Mouse (Mus musculus) neural tube, embryonic 11.5 days (tissue): ENCODE results near the gene Jagn1. TPM values are rescaled to one million over a fixed set of nuclear protein-coding genes. Genes with fewer than 3 reads are reported as not detected.
A peak's percentile ranks its signal among the peaks of the same experiment; 100 is the strongest.

Experiments
- ATAC-seq: fragments of 200-750 bp; cut with Nextera tagmentation; 2 replicates; pipeline ENCODE4 v1.8.0; 2017; ENCODE audit warnings: moderate number of reproducible peaks, mild to moderate bottlenecking, moderate TSS enrichment, moderate library complexity; ENCODE audit not compliant: insufficient read depth, low FRiP score, low TSS enrichment
- DNase-seq: peaks from one replicate; pipeline ENCODE4 v3.0.0-alpha.2; 2015; ENCODE audit warnings: low spot score
- H3K27ac ChIP-seq: fragments of 300-500 bp; sonication (generic); 2 replicates; pipeline ENCODE4 v1.5.1; 2014; ENCODE audit warnings: low read depth, mild to moderate bottlenecking, low read length
- H3K27me3 ChIP-seq: fragments of 300-500 bp; sonication (generic); 2 replicates; pipeline ENCODE4 v1.6.1; 2014; ENCODE audit warnings: mild to moderate bottlenecking, low read length, mixed read lengths; ENCODE audit not compliant: control insufficient read depth, insufficient read depth
- H3K36me3 ChIP-seq: fragments of 300-500 bp; sonication (generic); 2 replicates; pipeline ENCODE4 v1.6.1; 2014; ENCODE audit warnings: mild to moderate bottlenecking, low read length, moderate library complexity, mixed read lengths; ENCODE audit not compliant: control insufficient read depth, insufficient read depth
- H3K4me1 ChIP-seq: fragments of 300-500 bp; sonication (generic); 2 replicates; pipeline ENCODE4 v1.6.1; 2014; ENCODE audit warnings: low read length, mixed read lengths; ENCODE audit not compliant: control insufficient read depth, insufficient read depth
- H3K4me2 ChIP-seq: fragments of 300-500 bp; sonication (generic); 2 replicates; pipeline ENCODE4 v1.6.1; 2014; ENCODE audit warnings: low read depth, mild to moderate bottlenecking, moderate library complexity
- H3K4me3 ChIP-seq: fragments of 300-500 bp; sonication (generic); 2 replicates; pipeline ENCODE4 v1.5.1; 2014; ENCODE audit warnings: low read depth, low read length
- H3K9ac ChIP-seq: fragments of 300-500 bp; sonication (generic); 2 replicates; pipeline ENCODE4 v1.6.1; 2014; ENCODE audit warnings: mild to moderate bottlenecking, low read length
- H3K9me3 ChIP-seq: fragments of 300-500 bp; sonication (generic); 2 replicates; pipeline ENCODE4 v1.6.1; 2016; ENCODE audit warnings: low read length; ENCODE audit not compliant: control insufficient read depth
- WGBS: fragments of 180-500 bp; shearing (Covaris S2); extraction: QIAGEN DNeasy Blood & Tissue Kit; methylation state at CpG from one replicate; pipeline ENCODE4 v1.1.7; 2014; 5-methylcytosine and 5-hydroxymethylcytosine counted together
- polyA plus RNA-seq: library from polyadenylated mRNA; unstranded; fragments of >200 nt; fragmentation: Nextera tagmentation; extraction: Ambion mirVana; gene quantifications from 2 replicates; pipeline ENCODE4 v1.2.1, GENCODE M21; 2014

Jagn1 gene
- polyA plus RNA-seq, 1 experiment from 2014 or later, result 75.9 TPM

DNA sequence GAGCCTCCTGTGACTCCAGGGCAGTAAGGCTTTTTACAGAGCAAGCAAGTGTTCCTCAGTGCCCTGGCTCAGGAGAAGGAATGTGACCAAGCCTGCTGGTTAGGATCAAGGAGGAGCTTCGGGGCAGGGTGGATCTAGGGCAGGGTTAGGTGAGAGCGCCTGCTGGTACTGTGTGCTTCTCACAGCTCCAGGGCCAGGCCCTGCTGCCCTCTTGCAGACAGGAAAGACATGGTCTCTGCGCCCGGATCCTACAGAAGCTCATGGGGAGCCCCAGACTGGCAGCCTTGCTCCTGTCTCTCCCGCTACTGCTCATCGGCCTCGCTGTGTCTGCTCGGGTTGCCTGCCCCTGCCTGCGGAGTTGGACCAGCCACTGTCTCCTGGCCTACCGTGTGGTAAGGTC, 16.3 kb downstream of the Jagn1 start:
- ATAC-seq (no peak), DNase-seq (no peak)
- H3K27ac ChIP-seq, result no peak overlapping the region
- no peak overlapping the region for H3K9ac ChIP-seq
- no peaks in the 10 kb centered on the region for H3K27me3 ChIP-seq
- no peaks in the 10 kb centered on the region for H3K4me1 ChIP-seq
- H3K9me3 ChIP-seq, result no peaks in the 10 kb centered on the region
- 72% methylated on average over 10 of the region's 10 CpGs for WGBS
- no peak overlapping the region for H3K4me2 ChIP-seq
- H3K36me3 ChIP-seq, result no peaks in the 10 kb centered on the region
- H3K4me3 ChIP-seq, result no peak overlapping the region

- no peak for DNase-seq
- H3K27ac ChIP-seq, result no peak overlapping the region
- H3K4me3 ChIP-seq, result no peak overlapping the region
- no peak for ATAC-seq
- H3K36me3 ChIP-seq, result no peaks in the 10 kb centered on the region
- no peak overlapping the region for H3K4me2 ChIP-seq
- no peaks in the 10 kb centered on the region for H3K9me3 ChIP-seq
- no peaks in the 10 kb centered on the region for H3K4me1 ChIP-seq
- WGBS, result 70% methylated on average over 7 of the region's 7 CpGs
- H3K27me3 ChIP-seq, result no peaks in the 10 kb centered on the region
- no peak overlapping the region for H3K9ac ChIP-seq
These were observed 21.7 kb downstream of the Jagn1 start for GRCm38 (mm10) chr6:113464040-113464439.

- peaks cover 5% of the 10 kb centered on the region; the same call in 1 of the 2 replicates for H3K27me3 ChIP-seq
- no peak overlapping the region for H3K4me3 ChIP-seq
- H3K9me3 ChIP-seq, result no peaks in the 10 kb centered on the region
- no peak overlapping the region for H3K27ac ChIP-seq
- H3K4me2 ChIP-seq, result no peak overlapping the region
- DNase-seq (no peak), ATAC-seq (no peak)
- no peaks in the 10 kb centered on the region for H3K36me3 ChIP-seq
- WGBS, result 53% methylated on average over 5 of the region's 5 CpGs
- H3K4me1 ChIP-seq, result peaks cover 5% of the 10 kb centered on the region; the same call in 1 of the 2 replicates
- no peak overlapping the region for H3K9ac ChIP-seq
These were observed 23.2 kb downstream of the Jagn1 start for GRCm38 (mm10) chr6:113465602-113466001.

- no peaks in the 10 kb centered on the region for H3K36me3 ChIP-seq
- H3K27me3 ChIP-seq, result peaks cover 7% of the 10 kb centered on the region; the same call in 1 of the 2 replicates
- no peak overlapping the region for H3K4me3 ChIP-seq
- DNase-seq (no peak), ATAC-seq (no peak)
- H3K4me1 ChIP-seq, result peaks cover 5% of the 10 kb centered on the region
- WGBS, result 63% methylated on average over 3 of the region's 3 CpGs
- no peak overlapping the region for H3K4me2 ChIP-seq
- no peak overlapping the region for H3K9ac ChIP-seq
- no peak overlapping the region for H3K27ac ChIP-seq
- no peaks in the 10 kb centered on the region for H3K9me3 ChIP-seq
These were observed 26.1 kb downstream of the Jagn1 start for GRCm38 (mm10) chr6:113468512-113468911.

- no peak overlapping the region for H3K27ac ChIP-seq
- peak overlapping the region; percentile 56 for H3K4me2 ChIP-seq
- no peaks in the 10 kb centered on the region for H3K9me3 ChIP-seq
- no peaks in the 10 kb centered on the region for H3K36me3 ChIP-seq
- whole genome bisulfite sequencing, result 11% methylated on average over 9 of the region's 9 CpGs
- ATAC-seq, result peak; percentile 62
- DNase-seq, result peak; percentile 70
- peaks cover 7% of the 10 kb centered on the region; the same call in 1 of the 2 replicates for H3K27me3 ChIP-seq
- H3K4me1 ChIP-seq, result peaks cover 5% of the 10 kb centered on the region
- H3K4me3 ChIP-seq, result peak overlapping the region; percentile 33
- peak overlapping the region; percentile 52 for H3K9ac ChIP-seq
These were observed 26.7 kb downstream of the Jagn1 start for GRCm38 (mm10) chr6:113469021-113469420.

GRCm38 (mm10) chr6:113469432-113469831, 27.1 kb downstream of the Jagn1 start:
- Histone ChIP-seq H3K9ac (peak overlapping the region; percentile 52), H3K4me1 (peaks cover 5% of the 10 kb centered on the region), H3K4me3 (peak overlapping the region; percentile 33), H3K27me3 (peaks cover 7% of the 10 kb centered on the region; the same call in 1 of the 2 replicates), H3K27ac (no peak overlapping the region), H3K36me3 (no peaks in the 10 kb centered on the region), H3K4me2 (peak overlapping the region; percentile 56), H3K9me3 (no peaks in the 10 kb centered on the region)
- WGBS, result 1% methylated on average over 31 of the region's 31 CpGs
- peak; percentile 73 for ATAC-seq
- peak; percentile 84 for DNase-seq

DNA sequence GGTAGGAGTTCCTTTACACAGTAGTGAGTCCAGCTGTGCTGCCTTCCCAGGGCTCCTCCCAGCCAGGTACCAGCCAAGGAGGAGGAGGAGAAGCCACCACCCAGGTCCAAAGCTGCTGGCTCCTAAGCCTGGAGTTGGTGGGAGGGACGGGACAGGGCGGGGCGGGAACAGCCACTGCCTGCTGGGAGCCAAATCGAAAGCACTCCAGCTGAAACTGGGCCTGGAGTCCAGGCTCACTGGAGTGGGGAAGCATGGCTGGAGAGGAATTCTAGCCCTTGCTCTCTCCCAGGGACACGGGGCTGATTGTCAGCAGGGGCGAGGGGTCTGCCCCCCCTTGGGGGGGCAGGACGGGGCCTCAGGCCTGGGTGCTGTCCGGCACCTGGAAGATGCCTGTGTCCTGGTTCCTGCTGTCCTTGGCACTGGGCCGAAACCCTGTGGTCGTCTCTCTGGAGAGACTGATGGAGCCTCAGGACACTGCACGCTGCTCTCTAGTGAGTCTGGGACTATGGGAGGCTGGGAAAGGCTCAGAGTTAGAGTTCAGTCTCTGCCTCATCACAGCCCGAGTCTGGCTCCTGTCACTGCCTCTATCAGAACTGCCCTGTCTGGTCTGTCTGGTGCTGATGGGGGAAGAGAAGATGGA, 29.0 kb downstream of the Jagn1 start, which contains the start of gene Il17rc:
Gene Il17rc, plus strand, starts transcription at position 131 of the 640 bp plus-strand sequence.
- Histone ChIP-seq H3K27ac (no peak within 1 kb of the TSS), H3K36me3 (no peaks in the 10 kb centered on the region), H3K4me3 (no peak within 1 kb of the TSS), H3K4me2 (no peak within 1 kb of the TSS), H3K9me3 (no peaks in the 10 kb centered on the region), H3K4me1 (peaks cover 5% of the 10 kb centered on the region), H3K27me3 (peaks cover 7% of the 10 kb centered on the region; the same call in 1 of the 2 replicates), H3K9ac (no peak within 1 kb of the TSS; the same call in 1 of the 2 replicates)
- 29% methylated on average over 12 of the region's 12 CpGs for WGBS
- DNase-seq (no peak), ATAC-seq (no peak)

DNA sequence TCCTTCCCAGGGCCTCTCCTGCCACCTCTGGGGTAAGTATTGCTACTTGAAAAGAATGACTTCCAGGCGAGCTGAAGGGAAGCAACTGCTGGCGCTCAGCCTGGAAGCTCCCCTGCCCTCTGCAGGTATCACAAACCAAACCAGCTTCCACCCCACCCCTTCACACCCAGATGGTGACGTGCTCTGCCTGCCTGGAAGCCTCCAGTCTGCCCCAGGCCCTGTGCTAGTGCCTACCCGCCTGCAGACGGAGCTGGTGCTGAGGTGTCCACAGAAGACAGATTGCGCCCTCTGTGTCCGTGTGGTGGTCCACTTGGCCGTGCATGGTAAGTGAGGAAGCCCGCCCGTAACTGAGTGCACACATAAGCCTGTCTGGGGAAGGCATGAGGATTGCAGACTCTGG, 29.7 kb downstream of the Jagn1 start:
- Histone ChIP-seq H3K4me1 (peaks cover 5% of the 10 kb centered on the region), H3K9ac (no peak overlapping the region), H3K27me3 (peaks cover 7% of the 10 kb centered on the region; the same call in 1 of the 2 replicates), H3K27ac (no peak overlapping the region), H3K36me3 (no peaks in the 10 kb centered on the region), H3K9me3 (no peaks in the 10 kb centered on the region), H3K4me3 (no peak overlapping the region), H3K4me2 (no peak overlapping the region)
- no peak for ATAC-seq
- no peak for DNase-seq
- 59% methylated on average over 10 of the region's 10 CpGs for whole genome bisulfite sequencing

DNA sequence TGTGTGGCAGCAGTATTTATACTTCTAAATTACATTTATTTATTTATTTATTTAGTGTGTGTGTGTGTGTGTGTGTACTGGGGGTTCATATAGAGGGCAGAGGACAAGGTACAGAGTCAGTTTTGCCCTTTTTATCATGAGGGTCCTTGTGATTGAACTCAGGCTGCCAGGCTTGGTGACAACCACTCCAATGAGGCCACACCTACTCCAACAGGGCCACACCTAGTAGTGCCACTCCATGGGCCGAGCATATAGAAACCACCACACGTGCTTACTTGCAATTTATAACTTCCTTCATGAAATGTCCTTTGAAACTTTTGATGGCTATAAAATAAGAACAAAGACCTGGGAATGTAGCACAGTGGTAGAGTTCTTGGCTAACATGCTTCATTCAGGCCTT, 30.9 kb downstream of the Jagn1 start:
- Histone ChIP-seq H3K27me3 (peaks cover 7% of the 10 kb centered on the region; the same call in 1 of the 2 replicates), H3K4me2 (no peak overlapping the region), H3K27ac (no peak overlapping the region), H3K36me3 (no peaks in the 10 kb centered on the region), H3K9ac (no peak overlapping the region), H3K4me1 (peaks cover 5% of the 10 kb centered on the region), H3K9me3 (no peaks in the 10 kb centered on the region), H3K4me3 (no peak overlapping the region)
- whole genome bisulfite sequencing, result 79% methylated on average over 2 of the region's 2 CpGs
- ATAC-seq (no peak), DNase-seq (no peak)
